Mouse (Mus musculus) lung, postnatal 0 days (tissue): ENCODE results near the gene Rabep2.
A peak's percentile ranks its signal among the peaks of the same experiment; 100 is the strongest.

ENCODE experiments used
- CTCF ChIP-seq: IDR thresholded peaks from 2 replicates; pipeline ENCODE4 v1.5.1; 2016; ENCODE audit warnings: antibody characterized with exemption, mild to moderate bottlenecking
- EP300 ChIP-seq: IDR thresholded peaks from 2 replicates; pipeline ENCODE4 v1.6.1; 2016; ENCODE audit warnings: antibody characterized with exemption, mild to moderate bottlenecking, control low read depth

DNA sequence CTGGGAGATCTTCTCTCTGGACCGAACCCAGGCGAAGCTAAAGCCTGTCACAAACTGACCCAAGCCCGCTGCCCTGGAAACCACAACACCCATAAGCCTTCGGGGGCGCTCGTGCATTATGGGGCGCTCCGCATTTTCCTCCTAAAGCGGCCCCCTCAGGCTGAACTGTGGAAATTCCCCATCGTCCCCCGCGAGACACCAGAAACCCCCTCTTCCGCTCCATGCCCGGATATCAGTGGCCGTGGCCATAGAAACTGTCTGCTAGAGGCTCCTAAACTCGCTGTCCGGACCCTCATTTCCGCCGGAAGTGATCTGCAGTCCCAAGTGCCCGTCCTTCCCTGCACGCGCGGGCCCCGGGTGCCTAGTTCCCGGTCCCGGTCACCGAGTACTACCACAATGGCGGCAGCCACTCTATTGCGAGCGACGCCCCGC, 58.5 kb downstream of the Rabep2 start, which contains the start of gene Tufm:
- peak; percentile 72 for TF ChIP-seq CTCF
- TF ChIP-seq EP300, result peak; percentile 42; the same call in 1 of the 2 replicates
